Mouse (Mus musculus) hindbrain, embryonic 10.5 days (tissue): ENCODE results near the gene Sh2d4b. TPM values are rescaled to one million over a fixed set of nuclear protein-coding genes. Genes with fewer than 3 reads are reported as not detected.

Source experiments
- DNase-seq: peaks from one replicate; pipeline ENCODE4 v3.0.0-alpha.2; 2017; ENCODE audit warnings: low spot score
- H3K27ac ChIP-seq: fragments of 300-500 bp; sonication (generic); 2 replicates; pipeline ENCODE4 v1.5.1; 2016; ENCODE audit warnings: mild to moderate bottlenecking, moderate library complexity
- H3K27me3 ChIP-seq: fragments of 300-500 bp; sonication (generic); 2 replicates; pipeline ENCODE4 v1.6.1; 2016; ENCODE audit warnings: mild to moderate bottlenecking; ENCODE audit not compliant: poor library complexity, insufficient read depth, severe bottlenecking
- H3K36me3 ChIP-seq: fragments of 300-500 bp; sonication (generic); 2 replicates; pipeline ENCODE4 v1.6.1; 2016; ENCODE audit warnings: mild to moderate bottlenecking, moderate library complexity
- H3K4me1 ChIP-seq: fragments of 300-500 bp; sonication (generic); replicated peaks from 2 replicates; pipeline ENCODE4 v1.6.1; 2016; ENCODE audit warnings: mild to moderate bottlenecking
- H3K4me3 ChIP-seq: fragments of 300-500 bp; sonication (generic); 2 replicates; pipeline ENCODE4 v1.5.1; 2016; ENCODE audit warnings: mild to moderate bottlenecking, moderate library complexity
- H3K9me3 ChIP-seq: fragments of 300-500 bp; sonication (generic); 2 replicates; pipeline ENCODE4 v1.6.1; 2016; ENCODE audit warnings: mild to moderate bottlenecking, moderate library complexity
- WGBS: fragments of 180-500 bp; shearing (Covaris S2); methylation state at CpG from one replicate; pipeline ENCODE4 v1.1.7; 2016; 5-methylcytosine and 5-hydroxymethylcytosine counted together
- polyA plus RNA-seq: library from polyadenylated mRNA; unstranded; fragments of >200 nt; fragmentation: Nextera tagmentation; extraction: Ambion mirVana; gene quantifications from 2 replicates; pipeline ENCODE4 v1.2.1, GENCODE M21; 2016

Sh2d4b gene
- polyA plus RNA-seq, 1 experiment from 2014 or later, result 0.64 TPM

DNA sequence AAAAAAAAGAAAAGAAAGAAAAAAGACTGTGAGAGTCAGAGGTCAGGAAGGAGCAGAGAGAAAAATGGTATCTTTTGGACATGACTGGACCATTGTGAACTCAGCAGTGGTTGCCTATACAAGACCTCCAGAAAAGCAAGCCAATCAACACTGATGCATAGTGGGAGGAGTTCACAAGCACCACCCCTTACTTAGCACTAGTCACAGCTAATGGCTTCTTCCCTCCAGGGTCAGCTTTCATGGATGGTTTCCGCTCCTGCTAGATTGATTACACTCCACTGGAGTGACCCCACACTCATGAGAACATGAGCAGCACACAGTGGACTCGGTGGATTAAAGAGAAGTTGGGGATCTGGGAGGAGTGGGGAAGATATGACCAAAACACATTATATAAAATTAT is 7.2 kb upstream of the Sh2d4b start:
- peaks cover 9% of the 10 kb centered on the region for H3K4me1 ChIP-seq
- no peak overlapping the region for H3K27ac ChIP-seq
- H3K9me3 ChIP-seq, result no peaks in the 10 kb centered on the region
- 74% methylated on average over 2 of the region's 2 CpGs for WGBS
- no peaks in the 10 kb centered on the region for H3K27me3 ChIP-seq
- H3K36me3 ChIP-seq, result peaks cover 2% of the 10 kb centered on the region; the same call in 1 of the 2 replicates
- DNase-seq, result no peak
- H3K4me3 ChIP-seq, result no peak overlapping the region

GRCm38 (mm10) chr14:40897916-40898315 is 4.8 kb upstream of the Sh2d4b start:
- H3K4me1 ChIP-seq, result peaks cover 23% of the 10 kb centered on the region
- H3K27ac ChIP-seq, result no peak overlapping the region
- WGBS, result 85% methylated on average over 3 of the region's 3 CpGs
- no peaks in the 10 kb centered on the region for H3K9me3 ChIP-seq
- no peak overlapping the region for H3K4me3 ChIP-seq
- H3K36me3 ChIP-seq, result no peaks in the 10 kb centered on the region
- H3K27me3 ChIP-seq, result no peaks in the 10 kb centered on the region
- no peak for DNase-seq

- Histone ChIP-seq H3K27ac (no peak overlapping the region), H3K4me1 (peaks cover 21% of the 10 kb centered on the region), H3K4me3 (no peak overlapping the region), H3K27me3 (no peaks in the 10 kb centered on the region), H3K36me3 (no peaks in the 10 kb centered on the region), H3K9me3 (no peaks in the 10 kb centered on the region)
- no peak for DNase-seq
- 82% methylated on average over 8 of the region's 8 CpGs for WGBS
These were observed 2.6 kb upstream of the Sh2d4b start for GRCm38 (mm10) chr14:40895681-40896080.

DNA sequence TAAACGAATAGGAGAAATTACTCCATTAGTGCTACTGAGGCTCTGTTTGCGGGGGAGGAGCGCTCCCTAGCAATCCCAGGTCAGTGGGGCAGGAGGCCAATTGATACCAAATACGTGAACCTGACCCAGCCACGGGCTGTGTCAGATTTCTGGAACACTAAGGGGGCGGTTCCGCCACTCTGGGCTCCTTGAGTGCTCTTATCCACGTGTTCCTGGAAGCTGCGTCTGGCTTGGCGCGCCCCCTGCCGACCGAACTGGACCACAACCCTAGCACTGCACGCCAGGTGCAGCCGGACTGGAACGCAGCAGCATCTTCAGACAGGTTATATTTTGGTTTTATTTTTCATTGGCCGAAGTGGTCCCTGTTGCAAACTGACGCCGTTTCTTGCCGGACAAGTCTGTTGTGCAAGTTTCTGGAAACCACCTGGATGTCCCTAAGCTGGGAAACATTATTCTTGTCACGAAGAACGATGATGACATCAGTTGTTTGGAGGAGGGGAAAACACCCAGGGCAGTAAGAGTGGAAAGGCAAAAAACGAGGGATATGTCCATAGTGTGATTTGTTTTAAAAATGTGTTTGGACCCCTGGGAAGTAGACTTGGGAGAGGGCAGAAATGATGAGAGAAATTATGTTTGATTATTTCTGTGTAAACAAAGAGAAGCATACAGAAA is 1.6 kb upstream of the Sh2d4b start:
- 17% methylated on average over 23 of the region's 23 CpGs for WGBS
- Histone ChIP-seq H3K36me3 (no peaks in the 10 kb centered on the region), H3K27me3 (no peaks in the 10 kb centered on the region), H3K4me3 (peak overlapping the region; percentile 37), H3K9me3 (no peaks in the 10 kb centered on the region), H3K27ac (no peak overlapping the region), H3K4me1 (peaks cover 21% of the 10 kb centered on the region)
- peak; percentile 80 for DNase-seq

DNA sequence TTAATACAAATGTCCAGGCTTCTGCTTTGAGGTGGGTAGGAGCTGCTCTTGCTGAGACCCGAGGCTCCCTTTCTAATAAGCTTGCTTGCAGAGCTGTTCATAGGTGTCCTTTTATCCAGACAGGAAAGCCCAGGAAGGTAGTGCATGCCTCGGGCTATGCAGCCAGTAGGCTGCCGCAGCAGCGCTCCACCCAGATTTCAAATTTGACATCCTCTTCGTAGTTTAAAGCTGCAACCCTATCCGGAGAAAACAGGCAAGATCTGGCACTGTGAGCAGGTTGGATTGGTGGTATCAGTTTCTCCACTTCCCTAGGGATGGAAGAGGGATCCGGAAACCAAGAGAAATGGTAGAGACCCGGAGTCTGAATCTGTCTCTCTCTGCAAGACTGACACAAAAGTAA is 818 bp upstream of the Sh2d4b start:
- peak; percentile 10 for DNase-seq
- no peaks in the 10 kb centered on the region for H3K36me3 ChIP-seq
- H3K9me3 ChIP-seq, result no peaks in the 10 kb centered on the region
- no peak overlapping the region for H3K27ac ChIP-seq
- WGBS, result 72% methylated on average over 8 of the region's 8 CpGs
- H3K27me3 ChIP-seq, result no peaks in the 10 kb centered on the region
- H3K4me3 ChIP-seq, result no peak overlapping the region
- peaks cover 21% of the 10 kb centered on the region for H3K4me1 ChIP-seq

DNA sequence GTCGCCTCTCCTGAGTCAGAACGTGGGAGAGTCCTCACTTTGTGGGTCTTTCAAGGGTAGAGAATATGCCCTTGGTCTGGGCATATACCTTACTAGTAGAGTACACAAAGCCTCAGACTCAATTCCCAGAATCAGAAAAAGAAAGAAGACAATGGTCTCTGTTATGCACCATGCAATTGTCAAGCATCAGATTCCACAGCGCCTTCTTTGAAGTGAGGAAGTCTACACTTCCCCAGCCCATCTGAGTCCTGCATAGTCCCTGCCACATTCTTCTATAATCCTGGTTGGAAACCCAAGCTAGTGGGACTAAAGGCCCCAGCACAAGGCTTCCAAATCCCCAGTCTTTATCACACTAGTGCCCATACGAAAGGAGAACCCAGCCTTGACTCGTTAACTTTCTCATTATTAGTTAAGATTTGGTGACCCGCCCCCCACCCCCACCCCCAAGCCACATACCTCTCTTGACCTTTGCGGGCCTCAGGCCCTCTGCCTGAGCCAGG is 690 bp downstream of the Sh2d4b start:
- peak; percentile 1 for DNase-seq
- Histone ChIP-seq H3K4me1 (peaks cover 21% of the 10 kb centered on the region), H3K27me3 (no peaks in the 10 kb centered on the region), H3K9me3 (no peaks in the 10 kb centered on the region), H3K36me3 (no peaks in the 10 kb centered on the region), H3K27ac (no peak overlapping the region), H3K4me3 (no peak overlapping the region)
- WGBS, result 86% methylated on average over 7 of the region's 7 CpGs

GRCm38 (mm10) chr14:40891506-40891905 is 1.6 kb downstream of the Sh2d4b start:
- H3K27ac ChIP-seq, result no peak overlapping the region
- no peaks in the 10 kb centered on the region for H3K9me3 ChIP-seq
- no peaks in the 10 kb centered on the region for H3K36me3 ChIP-seq
- H3K4me1 ChIP-seq, result peaks cover 21% of the 10 kb centered on the region
- peak; percentile 0 for DNase-seq
- H3K4me3 ChIP-seq, result no peak overlapping the region
- no peaks in the 10 kb centered on the region for H3K27me3 ChIP-seq
- 93% methylated on average over 4 of the region's 4 CpGs for WGBS

DNA sequence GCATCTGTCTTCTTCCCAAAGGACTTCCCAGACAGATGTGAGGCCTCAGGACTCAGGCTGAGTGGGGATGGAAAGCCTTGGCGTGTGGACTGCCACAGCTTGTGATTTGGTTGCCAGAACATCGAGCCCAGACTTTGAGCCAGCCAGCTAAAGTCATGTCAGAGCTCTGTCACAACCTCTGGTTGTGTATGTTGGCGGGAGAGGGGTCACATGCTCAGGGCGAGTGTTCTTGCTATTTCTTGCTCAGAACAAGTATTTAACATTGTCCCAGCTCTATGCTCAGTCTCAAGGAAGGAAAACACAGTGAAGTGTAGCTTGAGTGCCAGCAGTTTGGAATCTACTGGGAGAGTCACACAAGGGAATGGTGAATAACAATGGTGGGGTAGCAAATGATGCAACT is 3.4 kb downstream of the Sh2d4b start:
- DNase-seq, result no peak
- H3K36me3 ChIP-seq, result no peaks in the 10 kb centered on the region
- WGBS, result 81% methylated on average over 4 of the region's 4 CpGs
- H3K4me1 ChIP-seq, result peaks cover 19% of the 10 kb centered on the region
- no peaks in the 10 kb centered on the region for H3K27me3 ChIP-seq
- no peaks in the 10 kb centered on the region for H3K9me3 ChIP-seq
- no peak overlapping the region for H3K27ac ChIP-seq
- H3K4me3 ChIP-seq, result no peak overlapping the region

GRCm38 (mm10) chr14:40889181-40889580 is 3.9 kb downstream of the Sh2d4b start:
- Histone ChIP-seq H3K27ac (no peak overlapping the region), H3K4me1 (peaks cover 13% of the 10 kb centered on the region), H3K4me3 (no peak overlapping the region), H3K36me3 (no peaks in the 10 kb centered on the region), H3K9me3 (no peaks in the 10 kb centered on the region), H3K27me3 (no peaks in the 10 kb centered on the region)
- no peak for DNase-seq
- WGBS, result 91% methylated on average over 2 of the region's 2 CpGs

DNA sequence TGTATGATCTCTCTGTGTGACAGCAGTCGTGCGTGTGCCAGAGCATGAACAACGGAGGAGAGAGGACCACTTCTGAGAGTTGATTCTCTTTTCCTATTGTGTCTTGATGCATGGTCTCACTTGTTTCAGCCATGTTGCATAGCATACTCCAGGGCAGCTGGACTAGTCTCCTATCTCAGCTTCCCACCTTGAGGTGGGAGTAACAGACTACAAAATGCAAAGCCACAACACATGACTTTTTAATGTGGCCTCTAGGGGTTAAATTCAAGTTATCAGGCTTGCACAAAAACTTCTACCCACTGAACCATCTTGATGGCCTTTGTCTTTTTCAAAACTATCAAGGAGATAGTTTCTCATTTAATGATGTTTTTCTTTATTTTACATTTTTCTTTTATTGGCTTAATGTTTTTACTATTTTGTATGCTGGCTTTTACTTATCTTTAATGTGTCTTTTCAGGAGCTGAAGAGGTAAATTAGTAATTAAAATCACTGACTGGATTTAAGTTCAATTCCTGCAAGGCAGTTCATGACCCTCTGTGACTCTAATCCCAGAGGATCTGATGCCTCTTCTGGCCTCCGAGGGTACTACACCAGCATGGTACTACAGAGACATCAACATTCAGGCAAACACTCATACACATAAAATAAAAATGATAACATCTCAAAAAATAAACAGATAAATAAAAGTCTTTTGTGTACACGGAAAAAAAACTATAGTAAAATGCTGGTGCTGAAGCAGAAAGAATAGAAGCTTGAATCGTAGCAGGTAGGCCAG is 6.5 kb downstream of the Sh2d4b start:
- H3K36me3 ChIP-seq, result no peaks in the 10 kb centered on the region
- no peak overlapping the region for H3K4me3 ChIP-seq
- 82% methylated on average over 6 of the region's 6 CpGs for WGBS
- H3K27ac ChIP-seq, result no peak overlapping the region
- no peak for DNase-seq
- no peaks in the 10 kb centered on the region for H3K4me1 ChIP-seq
- no peaks in the 10 kb centered on the region for H3K27me3 ChIP-seq
- no peaks in the 10 kb centered on the region for H3K9me3 ChIP-seq

DNA sequence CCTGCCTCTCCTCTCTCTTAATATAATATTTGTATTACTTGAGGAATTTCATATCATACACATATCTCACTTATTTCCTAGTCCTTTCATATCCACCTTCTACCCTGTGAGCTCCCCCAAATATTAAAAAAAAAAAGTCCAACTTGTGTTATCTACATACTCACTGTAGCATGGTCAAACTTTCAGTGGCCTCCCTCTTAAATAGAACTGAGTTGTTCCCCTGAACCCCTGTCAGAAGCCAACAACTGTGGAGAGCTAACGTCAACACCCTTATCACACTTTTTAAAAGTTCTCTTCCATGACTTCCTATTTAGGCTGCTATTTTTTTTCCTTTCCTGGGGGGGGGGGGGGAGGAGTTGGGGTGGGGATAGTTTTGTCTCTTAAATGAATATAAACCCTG is 7.3 kb downstream of the Sh2d4b start:
- no peak for DNase-seq

GRCm38 (mm10) chr14:40885225-40885624 is 7.8 kb downstream of the Sh2d4b start:
- H3K27me3 ChIP-seq, result no peaks in the 10 kb centered on the region
- H3K9me3 ChIP-seq, result no peaks in the 10 kb centered on the region
- no peaks in the 10 kb centered on the region for H3K36me3 ChIP-seq
- H3K4me1 ChIP-seq, result no peaks in the 10 kb centered on the region
- H3K27ac ChIP-seq, result no peak overlapping the region
- WGBS, result 32% methylated on average over 4 of the region's 4 CpGs
- DNase-seq, result no peak
- no peak overlapping the region for H3K4me3 ChIP-seq

More for the DNA sequence above, 7.3 kb downstream of the Sh2d4b start:
- Histone ChIP-seq H3K4me3 (no peak overlapping the region), H3K27ac (no peak overlapping the region), H3K9me3 (no peaks in the 10 kb centered on the region), H3K36me3 (no peaks in the 10 kb centered on the region), H3K27me3 (no peaks in the 10 kb centered on the region), H3K4me1 (no peaks in the 10 kb centered on the region)
- 63% methylated on average over 1 of the region's 1 CpGs for WGBS

DNA sequence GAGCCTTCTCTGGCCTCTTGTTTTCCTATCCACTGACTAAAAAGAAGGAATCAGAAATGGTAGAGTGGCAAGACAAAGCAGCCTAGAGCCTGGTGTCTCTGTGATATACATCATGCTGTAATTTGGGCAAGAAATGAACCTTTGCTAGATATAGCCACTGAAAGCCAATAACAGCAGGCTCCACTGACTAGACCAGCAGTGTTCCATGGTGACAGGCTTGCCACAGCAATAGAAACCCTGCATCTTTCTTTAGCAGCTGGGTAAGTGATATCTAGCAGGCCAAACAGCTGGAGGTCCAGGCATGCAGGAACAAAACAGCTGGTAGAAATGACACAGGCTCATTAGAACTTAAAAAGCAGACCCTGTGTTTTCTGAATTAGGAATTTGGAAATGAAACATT is 18.5 kb downstream of the Sh2d4b start:
- no peaks in the 10 kb centered on the region for H3K4me1 ChIP-seq
- no peak for DNase-seq
- H3K36me3 ChIP-seq, result no peaks in the 10 kb centered on the region
- H3K4me3 ChIP-seq, result no peak overlapping the region
- H3K27me3 ChIP-seq, result no peaks in the 10 kb centered on the region
- H3K9me3 ChIP-seq, result no peaks in the 10 kb centered on the region
- no peak overlapping the region for H3K27ac ChIP-seq
